Mouse (Mus musculus) CH12.LX (cell line): Measurements from ENCODE around the gene Atp6v0c. TPM values are rescaled to one million over a fixed set of nuclear protein-coding genes. Genes with fewer than 3 reads are reported as not detected.

Source experiments
- DNase-seq: peaks from one replicate; pipeline ENCODE4 v3.0.0-alpha.2; 2013; ENCODE audit errors: extremely low read depth
- H3K27ac ChIP-seq: 2 replicates; pipeline ENCODE4 v1.5.1; 2012; ENCODE audit warnings: low read depth, mild to moderate bottlenecking, control low read depth, moderate library complexity; ENCODE audit not compliant: insufficient read depth
- H3K27me3 ChIP-seq: replicated peaks from 2 replicates; pipeline ENCODE3; 2012; ENCODE audit warnings: inconsistent platforms
- H3K36me3 ChIP-seq, 2 experiments: replicated peaks in 1 of 2; 2 replicates each; pipeline versions ENCODE3 to v1.6.1; 2012; ENCODE audit warnings: inconsistent platforms in 1 of 2, low read length in 1 of 2, mild to moderate bottlenecking in 1 of 2, mixed read lengths in 1 of 2, moderate library complexity in 1 of 2; ENCODE audit not compliant: control insufficient read depth in 1 of 2, insufficient read depth in 1 of 2
- H3K4me1 ChIP-seq, 2 experiments: 2 replicates each; pipeline ENCODE4 v1.6.1; 2012; ENCODE audit warnings: inconsistent platforms in 1 of 2, moderate library complexity in 1 of 2; ENCODE audit not compliant: insufficient read depth in 2 of 2, control insufficient read depth in 1 of 2
- H3K4me2 ChIP-seq: 2 replicates; pipeline ENCODE4 v1.6.1; 2012; ENCODE audit warnings: low read depth, mild to moderate bottlenecking, control low read depth; ENCODE audit not compliant: poor library complexity, insufficient read depth, severe bottlenecking
- H3K4me3 ChIP-seq, 3 experiments: fragments of 150-350 bp in 1 of 3; sonication (generic) in 1 of 3; replicated peaks in 1 of 3; 2 replicates each; pipeline versions ENCODE3 to v1.5.1; 2011 to 2012; ENCODE audit warnings: low read depth in 2 of 3, low read length in 2 of 3, mild to moderate bottlenecking in 2 of 3, moderate library complexity in 2 of 3, control low read depth in 1 of 3, improper control_type of control experiment in 1 of 3, inconsistent platforms in 1 of 3, mixed read lengths in 1 of 3; ENCODE audit not compliant: poor library complexity in 1 of 3
- H3K79me2 ChIP-seq: replicated peaks from 2 replicates; pipeline ENCODE4 v1.6.1; 2012; ENCODE audit warnings: mild to moderate bottlenecking, moderate library complexity; ENCODE audit not compliant: control insufficient read depth, poor library complexity, insufficient read depth, severe bottlenecking; ENCODE audit errors: extremely low read depth
- H3K9ac ChIP-seq: 2 replicates; pipeline ENCODE4 v1.6.1; 2012; ENCODE audit warnings: low read depth, mild to moderate bottlenecking, control low read depth, moderate library complexity; ENCODE audit not compliant: insufficient read depth
- H3K9me3 ChIP-seq: replicated peaks from 2 replicates; pipeline ENCODE3; 2012; ENCODE audit warnings: low read length, inconsistent platforms, mixed read lengths
- BHLHE40 ChIP-seq: IDR thresholded peaks from 2 replicates; pipeline ENCODE4 v1.6.1; 2011; ENCODE audit warnings: mild to moderate bottlenecking, low read depth, low read length, improper control_type of control experiment
- CHD1 ChIP-seq: IDR thresholded peaks from 2 replicates; pipeline ENCODE4 v1.6.1; 2012; ENCODE audit warnings: low read depth, low read length, improper control_type of control experiment, inconsistent platforms
- E2F4 ChIP-seq: IDR thresholded peaks from 2 replicates; pipeline ENCODE4 v1.6.1; 2011; ENCODE audit warnings: low read depth, low read length, improper control_type of control experiment; ENCODE audit not compliant: insufficient replicate concordance
- EP300 ChIP-seq: IDR thresholded peaks from 2 replicates; pipeline ENCODE4 v1.6.1; 2011; ENCODE audit warnings: low read length, improper control_type of control experiment
- ETS1 ChIP-seq: conservative IDR thresholded peaks from 2 replicates; pipeline ENCODE4 v1.6.1; 2012; ENCODE audit warnings: low read depth, mild to moderate bottlenecking, inconsistent platforms, low read length, improper control_type of control experiment, moderate library complexity
- GABPA ChIP-seq: IDR thresholded peaks from 2 replicates; pipeline ENCODE4 v1.6.1; 2012; ENCODE audit warnings: low read depth, low read length, improper control_type of control experiment, inconsistent platforms; ENCODE audit not compliant: insufficient replicate concordance
- IRF4 ChIP-seq: IDR thresholded peaks from 2 replicates; pipeline ENCODE4 v1.6.1; 2014; ENCODE audit warnings: low read depth, mild to moderate bottlenecking, inconsistent platforms, low read length, improper control_type of control experiment
- JUN ChIP-seq: IDR thresholded peaks from 2 replicates; pipeline ENCODE4 v1.6.1; 2011; ENCODE audit warnings: low read depth, mild to moderate bottlenecking, low read length, improper control_type of control experiment, moderate library complexity; ENCODE audit not compliant: insufficient read depth
- JUND ChIP-seq: conservative IDR thresholded peaks from 2 replicates; pipeline ENCODE4 v1.6.1; 2011; ENCODE audit warnings: low read depth, low read length, improper control_type of control experiment
- MAFK ChIP-seq: IDR thresholded peaks from 2 replicates; pipeline ENCODE4 v1.6.1; 2011; ENCODE audit warnings: low read length, improper control_type of control experiment; ENCODE audit not compliant: insufficient replicate concordance
- MAX ChIP-seq: IDR thresholded peaks from 2 replicates; pipeline ENCODE4 v1.6.1; 2011; ENCODE audit warnings: low read length, improper control_type of control experiment
- MXI1 ChIP-seq: IDR thresholded peaks from 2 replicates; pipeline ENCODE4 v1.6.1; 2011; ENCODE audit warnings: mild to moderate bottlenecking, low read depth, low read length, improper control_type of control experiment
- NELFE ChIP-seq: IDR thresholded peaks from 2 replicates; pipeline ENCODE4 v1.6.1; 2011; ENCODE audit warnings: low read depth, low read length, improper control_type of control experiment
- NRF1 ChIP-seq: IDR thresholded peaks from 2 replicates; pipeline ENCODE4 v1.6.1; 2014; ENCODE audit warnings: low read depth, mild to moderate bottlenecking, inconsistent platforms, low read length, improper control_type of control experiment, moderate library complexity
- PAX5 ChIP-seq: IDR thresholded peaks from 2 replicates; pipeline ENCODE4 v1.6.1; 2012; ENCODE audit warnings: low read length, inconsistent platforms, mixed read lengths
- POLR2A ChIP-seq: IDR thresholded peaks from 2 replicates; pipeline ENCODE4 v1.6.1; 2011; ENCODE audit warnings: low read depth, mild to moderate bottlenecking, improper control_type of control experiment, low read length
- POLR2AphosphoS2 ChIP-seq: IDR thresholded peaks from 2 replicates; pipeline ENCODE4 v1.6.1; 2011; ENCODE audit warnings: low read depth, low read length, improper control_type of control experiment
- RAD21 ChIP-seq: IDR thresholded peaks from 2 replicates; pipeline ENCODE4 v1.6.1; 2011; ENCODE audit warnings: low read depth, mild to moderate bottlenecking, low read length, improper control_type of control experiment, moderate library complexity
- SIN3A ChIP-seq: IDR thresholded peaks from 2 replicates; pipeline ENCODE4 v1.6.1; 2012; ENCODE audit warnings: low read length, improper control_type of control experiment, inconsistent platforms
- SMC3 ChIP-seq: IDR thresholded peaks from 2 replicates; pipeline ENCODE4 v1.6.1; 2011; ENCODE audit warnings: low read depth, low read length, improper control_type of control experiment
- TBP ChIP-seq: conservative IDR thresholded peaks from 2 replicates; pipeline ENCODE4 v1.6.1; 2011; ENCODE audit warnings: low read depth, low read length, improper control_type of control experiment
- UBTF ChIP-seq: IDR thresholded peaks from 2 replicates; pipeline ENCODE4 v1.6.1; 2012; ENCODE audit warnings: low read depth, mild to moderate bottlenecking, inconsistent platforms, low read length, improper control_type of control experiment, moderate library complexity
- USF1 ChIP-seq: IDR thresholded peaks from 2 replicates; pipeline ENCODE4 v1.6.1; 2014; ENCODE audit warnings: low read depth, mild to moderate bottlenecking, inconsistent platforms, low read length, improper control_type of control experiment
- USF2 ChIP-seq: conservative IDR thresholded peaks from 2 replicates; pipeline ENCODE4 v1.6.1; 2011; ENCODE audit warnings: low read depth, low read length, improper control_type of control experiment
- ZC3H11A ChIP-seq: IDR thresholded peaks from 2 replicates; pipeline ENCODE4 v1.6.1; 2012; ENCODE audit warnings: low read depth, mild to moderate bottlenecking, inconsistent platforms, low read length, improper control_type of control experiment
- ZMIZ1 ChIP-seq: IDR thresholded peaks from 2 replicates; pipeline ENCODE4 v1.6.1; 2012; ENCODE audit warnings: low read depth, mild to moderate bottlenecking, inconsistent platforms, low read length, improper control_type of control experiment
- ZNF384 ChIP-seq: IDR thresholded peaks from 2 replicates; pipeline ENCODE4 v1.6.1; 2012; ENCODE audit warnings: low read depth, low read length, improper control_type of control experiment, inconsistent platforms
- dilution Hi-C: fragments of 300-500 bp; cut with MboI; formaldehyde crosslinking; loops from 2 replicates; pipeline ENCODE4 v1.14.3; 2020; ENCODE audit warnings: low sequenced_read_pairs; ENCODE audit not compliant: extremely low pct_unique_long_range_greater_than_20kb, extremely low pct_ligation_motif_present
- in situ Hi-C: fragments of 300-500 bp; cut with MboI; formaldehyde crosslinking; loops from 3 replicates; pipeline ENCODE4 v1.14.3; 2019; ENCODE audit warnings: low sequenced_read_pairs, low pct_ligation_motif_present, low pct_unique_long_range_greater_than_20kb, mixed read lengths
- polyA plus RNA-seq: library from polyadenylated mRNA; unstranded; fragments of >175 nt; gene quantifications from 2 replicates; pipeline ENCODE4 v1.2.1, GENCODE M21; 2012; ENCODE audit warnings: low read depth; ENCODE audit not compliant: insufficient read length
- total RNA-seq, 2 experiments: library from RNA; depleted of rRNA; stranded (reverse); fragments of 300-350 nt in 1 of 2; fragments of >200 nt in 1 of 2; gene quantifications; 2 replicates each; pipeline ENCODE4 v1.2.3; 2012 to 2014

The Atp6v0c gene
- total and polyA plus RNA-seq, 3 experiments, result 49.1 to 407 (median 83.2) TPM

- Histone ChIP-seq H3K36me3 (peaks cover 0 to 22% of the 10 kb centered on the region in 2 experiments), H3K4me2 (peak overlapping the region; percentile 10), H3K9ac (peak overlapping the region; percentile 28; the same call in 1 of the 2 replicates), H3K4me3 (peak overlapping the region; percentile 48 to 86 (median 73)), H3K27ac (no peak overlapping the region), H3K4me1 (peaks cover 13 to 30% of the 10 kb centered on the region in 2 experiments), H3K79me2 (no peaks in the 10 kb centered on the region), H3K27me3 (peaks cover 2% of the 10 kb centered on the region), H3K9me3 (no peaks in the 10 kb centered on the region)
- TF ChIP-seq ZMIZ1 (no peak), RAD21 (no peak), NELFE (no peak), GABPA (no peak), MAX (no peak), UBTF (0 out of 2 replicates have a peak, but pooled peaks have one; percentile 24), E2F4 (no peak), ZC3H11A (no peak), USF2 (no peak), ETS1 (0 out of 2 replicates have a peak, but pooled peaks have one; percentile 29), MAFK (no peak), JUN (no peak), JUND (no peak), ZNF384 (no peak), SMC3 (no peak), CHD1 (no peak), MXI1 (no peak), POLR2AphosphoS2 (no peak), IRF4 (no peak), EP300 (no peak), BHLHE40 (peak; percentile 64), SIN3A (no peak), TBP (no peak), PAX5 (no peak), USF1 (no peak), NRF1 (no peak), POLR2A (no peak)
- dilution Hi-C loops, result no loop called here
- DNase-seq, result no peak
- in situ Hi-C loops, result no loop called here
Observed at GRCm38 (mm10) chr17:24204846-24205245, 35.3 kb upstream of the Atp6v0c start.
